Mouse (Mus musculus): ENCODE results near the gene Tom1l2.

DNA sequence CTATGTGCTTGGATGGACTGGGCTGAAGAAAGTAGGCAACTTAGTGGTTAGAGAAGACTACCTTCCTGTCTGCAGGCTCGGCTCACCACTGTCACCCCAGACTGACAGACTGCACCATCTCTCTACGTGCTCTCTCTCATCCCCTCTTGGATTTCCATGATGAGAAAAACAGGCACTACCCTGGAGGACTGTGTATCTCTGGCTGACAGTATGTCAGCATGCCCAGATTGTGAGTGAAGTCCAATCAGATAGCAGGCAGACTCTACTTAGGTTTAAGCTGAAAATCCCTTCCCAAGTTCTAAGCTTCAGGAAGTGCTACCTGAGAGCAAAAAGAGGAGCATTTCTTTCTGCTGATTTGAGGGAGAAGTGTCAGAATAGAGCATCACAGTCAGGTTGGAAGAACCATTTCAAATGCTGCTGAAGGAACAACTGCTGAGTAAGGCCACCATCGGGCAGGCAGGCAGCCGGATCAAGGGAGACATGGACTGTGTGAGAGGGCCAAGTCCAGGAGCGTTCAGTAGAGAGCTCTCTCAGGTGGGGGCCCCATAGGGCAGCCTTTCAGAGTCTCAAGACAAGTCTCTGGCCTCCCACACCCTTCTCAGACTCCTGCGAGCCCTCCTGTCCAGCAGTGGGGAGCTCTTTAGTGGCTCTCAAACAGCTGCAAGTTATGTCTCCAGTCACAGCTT, 76.2 kb downstream of the Tom1l2 start:
- TF ChIP-seq CTCF (conservative IDR thresholded peaks at IDR 0.05; ENCODE audit: insufficient read depth, insufficient read length, low read depth, low read length), result no peak
- TF ChIP-seq POLR2A (IDR thresholded peaks at IDR 0.05; ENCODE audit: low read depth, low read length), result no peak
